Mouse (Mus musculus): ENCODE data around the gene Mmp25. TPM values are rescaled to one million over a fixed set of nuclear protein-coding genes. Genes with fewer than 3 reads are reported as not detected.

Mmp25 gene
- total and polyA plus RNA-seq, 3 experiments = not detected

GRCm38 (mm10) chr17:23680336-23680735, 35.3 kb upstream of the Mmp25 start:
- no peak for DNase-seq (ENCODE audit: extremely low read depth)
- H3K36me3 ChIP-seq (replicated peaks in 1 of 2; ENCODE audit: control insufficient read depth in 1 of 2, insufficient read depth in 1 of 2, low read length in 1 of 2) = no peaks in the 10 kb centered on the region
- no peak overlapping the region for H3K27ac ChIP-seq (ENCODE audit: insufficient read depth, low read depth)
- H3K9ac ChIP-seq (ENCODE audit: insufficient read depth, low read depth) = no peak overlapping the region
- dilution Hi-C loops (cut with MboI; ENCODE audit: extremely low pct_ligation_motif_present, extremely low pct_unique_long_range_greater_than_20kb, low sequenced_read_pairs) (no loop called here), in situ Hi-C loops (cut with MboI; ENCODE audit: low pct_ligation_motif_present, low pct_unique_long_range_greater_than_20kb, low sequenced_read_pairs) (no loop called here)
- H3K9me3 ChIP-seq (replicated peaks; ENCODE audit: low read length) = no peaks in the 10 kb centered on the region
- H3K4me3 ChIP-seq (replicated peaks in 1 of 3; ENCODE audit: low read depth in 2 of 3, low read length in 2 of 3, poor library complexity in 1 of 3) = no peak overlapping the region
- peaks cover 18 to 35% of the 10 kb centered on the region in 2 experiments for H3K4me1 ChIP-seq (ENCODE audit: control insufficient read depth in 1 of 2, insufficient read depth in 2 of 2)
- H3K79me2 ChIP-seq (replicated peaks; ENCODE audit: control insufficient read depth, extremely low read depth, insufficient read depth, poor library complexity, severe bottlenecking) = no peaks in the 10 kb centered on the region
- TF ChIP-seq CHD2 (IDR thresholded peaks at IDR 0.05; ENCODE audit: low read length) = no peak
- no peak for TF ChIP-seq MEF2A (IDR thresholded peaks at IDR 0.05; ENCODE audit: borderline replicate concordance, low read depth, low read length)
- TF ChIP-seq CTCF (conservative IDR thresholded peaks at IDR 0.05 in 1 of 2, IDR thresholded peaks at IDR 0.05 in 1 of 2; ENCODE audit: low read depth in 2 of 2, low read length in 2 of 2) = no peak
- TF ChIP-seq ZNF384 (IDR thresholded peaks at IDR 0.05; ENCODE audit: low read depth, low read length) = no peak
- no peak for TF ChIP-seq ZKSCAN1 (IDR thresholded peaks at IDR 0.05; ENCODE audit: borderline replicate concordance, low read depth, low read length)
- TF ChIP-seq IRF4 (IDR thresholded peaks at IDR 0.05; ENCODE audit: low read depth, low read length) = no peak
- TF ChIP-seq TCF12 (IDR thresholded peaks at IDR 0.05; ENCODE audit: low read depth, low read length) = no peak
- TF ChIP-seq ZMIZ1 (IDR thresholded peaks at IDR 0.05; ENCODE audit: low read depth, low read length) = no peak
- TF ChIP-seq USF1 (IDR thresholded peaks at IDR 0.05; ENCODE audit: low read depth, low read length) = no peak
- TF ChIP-seq HCFC1 (IDR thresholded peaks at IDR 0.05; ENCODE audit: low read depth, low read length) = no peak
- no peak for TF ChIP-seq NELFE (IDR thresholded peaks at IDR 0.05; ENCODE audit: low read depth, low read length)
- no peak for TF ChIP-seq USF2 (conservative IDR thresholded peaks at IDR 0.05; ENCODE audit: low read depth, low read length)
- TF ChIP-seq JUN (IDR thresholded peaks at IDR 0.05; ENCODE audit: insufficient read depth, low read depth, low read length) = no peak
- no peak for TF ChIP-seq E2F4 (IDR thresholded peaks at IDR 0.05; ENCODE audit: insufficient replicate concordance, low read depth, low read length)
- no peak for TF ChIP-seq MXI1 (IDR thresholded peaks at IDR 0.05; ENCODE audit: low read depth, low read length)
- H3K4me2 ChIP-seq (ENCODE audit: insufficient read depth, low read depth, poor library complexity, severe bottlenecking) = no peak overlapping the region
- peaks cover 85% of the 10 kb centered on the region for H3K27me3 ChIP-seq (replicated peaks)

GRCm38 (mm10) chr17:23679127-23679835, 34.2 kb upstream of the Mmp25 start, which contains the start of gene Cldn6:
Gene Cldn6, plus strand, starts transcription at chr17:23679249.
- Histone ChIP-seq H3K4me1 (ENCODE audit: control insufficient read depth in 1 of 2, insufficient read depth in 2 of 2) (peaks cover 18 to 41% of the 10 kb centered on the region in 2 experiments), H3K79me2 (replicated peaks; ENCODE audit: control insufficient read depth, extremely low read depth, insufficient read depth, poor library complexity, severe bottlenecking) (no peaks in the 10 kb centered on the region), H3K27ac (ENCODE audit: insufficient read depth, low read depth) (no peak within 1 kb of the TSS), H3K9ac (ENCODE audit: insufficient read depth, low read depth) (no peak within 1 kb of the TSS), H3K4me2 (ENCODE audit: insufficient read depth, low read depth, poor library complexity, severe bottlenecking) (no peak within 1 kb of the TSS; the same call in 1 of the 2 replicates), H3K36me3 (replicated peaks in 1 of 2; ENCODE audit: control insufficient read depth in 1 of 2, insufficient read depth in 1 of 2, low read length in 1 of 2) (no peaks in the 10 kb centered on the region), H3K27me3 (replicated peaks) (peaks cover 75% of the 10 kb centered on the region), H3K4me3 (replicated peaks in 1 of 3; ENCODE audit: low read depth in 2 of 3, low read length in 2 of 3, poor library complexity in 1 of 3) (no peak within 1 kb of the TSS), H3K9me3 (replicated peaks; ENCODE audit: low read length) (no peaks in the 10 kb centered on the region)
- DNase-seq (ENCODE audit: extremely low read depth) = no peak
- no peak for TF ChIP-seq NELFE (IDR thresholded peaks at IDR 0.05; ENCODE audit: low read depth, low read length)
- no peak for TF ChIP-seq JUND (conservative IDR thresholded peaks at IDR 0.05; ENCODE audit: low read depth, low read length)
- in situ Hi-C loops (cut with MboI; ENCODE audit: low pct_ligation_motif_present, low pct_unique_long_range_greater_than_20kb, low sequenced_read_pairs) (loop anchor here (10.0 kb wide), 1 partner anchor 46 kb away; the partner anchor contains the start of genes 1520401A03Rik and Pkmyt1), dilution Hi-C loops (cut with MboI; ENCODE audit: extremely low pct_ligation_motif_present, extremely low pct_unique_long_range_greater_than_20kb, low sequenced_read_pairs) (no loop called here)
